Mouse (Mus musculus) embryonic fibroblast, embryonic 13.5 days (primary cell): ENCODE results near the gene Wdr5.

ENCODE experiments used
- CTCF ChIP-seq: IDR thresholded peaks from 2 replicates; pipeline ENCODE4 v1.5.1; 2011; ENCODE audit warnings: mild to moderate bottlenecking, control low read depth, low read length, moderate library complexity, borderline replicate concordance; ENCODE audit not compliant: insufficient read depth
- POLR2A ChIP-seq: IDR thresholded peaks from 2 replicates; pipeline ENCODE4 v1.6.1; 2011; ENCODE audit warnings: low read depth, mild to moderate bottlenecking, control low read depth, low read length, moderate library complexity

DNA sequence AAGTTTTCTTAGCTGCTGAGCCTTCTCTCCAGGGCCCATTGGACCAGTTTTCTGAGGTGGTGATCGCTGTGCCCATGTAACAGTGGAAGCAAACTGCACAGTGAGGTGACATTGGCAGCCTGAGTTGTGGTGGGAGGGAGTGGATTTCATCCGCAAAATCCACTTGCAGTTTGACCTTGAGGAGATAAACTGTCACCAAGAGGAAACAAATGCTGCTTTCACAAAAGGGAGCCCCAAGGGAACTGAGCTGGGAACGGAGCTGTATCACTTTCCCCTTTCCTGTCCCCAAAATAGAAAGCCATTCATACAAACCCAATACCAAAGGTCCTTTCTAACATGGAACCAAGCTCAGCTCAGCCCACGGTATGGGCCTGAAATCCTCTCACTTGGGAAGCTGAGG lies 35.1 kb upstream of the Wdr5 start:
- TF ChIP-seq POLR2A (no peak), CTCF (no peak)
